Mouse (Mus musculus): ENCODE data around the gene Nsg2. TPM values are rescaled to one million over a fixed set of nuclear protein-coding genes. Genes with fewer than 3 reads are reported as not detected.

Nsg2 gene
- total RNA-seq, 2 experiments from 2014 or later, result 1.0 TPM

GRCm38 (mm10) chr11:32010663-32010970 lies 10.4 kb downstream of the Nsg2 start:
- intact Hi-C loops (cut with DNase I), result no loop called here
- DNase-seq (ENCODE audit: low spot score), result no peak

- DNase-seq (ENCODE audit: low spot score), result no peak
- intact Hi-C loops (cut with DNase I), result no loop called here
These were observed 11.8 kb downstream of the Nsg2 start for GRCm38 (mm10) chr11:32011867-32012603.

GRCm38 (mm10) chr11:32013014-32013427 lies 12.8 kb downstream of the Nsg2 start:
- intact Hi-C loops (cut with DNase I), result no loop called here

GRCm38 (mm10) chr11:32013561-32013960 lies 13.3 kb downstream of the Nsg2 start:
- intact Hi-C loops (cut with DNase I), result no loop called here
- DNase-seq (ENCODE audit: low spot score), result no peak

More at GRCm38 (mm10) chr11:32013014-32013427, 12.8 kb downstream of the Nsg2 start:
- no peak for DNase-seq (ENCODE audit: low spot score)

GRCm38 (mm10) chr11:32018201-32018600 lies 17.9 kb downstream of the Nsg2 start:
- no peak for DNase-seq (ENCODE audit: low spot score)
- intact Hi-C loops (cut with DNase I), result no loop called here

GRCm38 (mm10) chr11:32020031-32020965 lies 20.0 kb downstream of the Nsg2 start:
- no peak for DNase-seq (ENCODE audit: low spot score)
- intact Hi-C loops (cut with DNase I), result no loop called here

GRCm38 (mm10) chr11:32026634-32027033 lies 26.4 kb downstream of the Nsg2 start:
- intact Hi-C loops (cut with DNase I), result no loop called here
- DNase-seq (ENCODE audit: low spot score), result no peak

- intact Hi-C loops (cut with DNase I), result no loop called here
These were observed 27.4 kb downstream of the Nsg2 start for GRCm38 (mm10) chr11:32027474-32028342.

GRCm38 (mm10) chr11:32028605-32029004 lies 28.3 kb downstream of the Nsg2 start:
- DNase-seq (ENCODE audit: low spot score), result no peak
- intact Hi-C loops (cut with DNase I), result no loop called here

More at GRCm38 (mm10) chr11:32027474-32028342, 27.4 kb downstream of the Nsg2 start:
- no peak for DNase-seq (ENCODE audit: low spot score)

GRCm38 (mm10) chr11:32029356-32029755 lies 29.1 kb downstream of the Nsg2 start:
- intact Hi-C loops (cut with DNase I), result no loop called here
- no peak for DNase-seq (ENCODE audit: low spot score)

GRCm38 (mm10) chr11:32031396-32031795 lies 31.1 kb downstream of the Nsg2 start:
- intact Hi-C loops (cut with DNase I), result no loop called here
- no peak for DNase-seq (ENCODE audit: low spot score)

- intact Hi-C loops (cut with DNase I), result no loop called here
- no peak for DNase-seq (ENCODE audit: low spot score)
These were observed 31.8 kb downstream of the Nsg2 start for GRCm38 (mm10) chr11:32032053-32032452.

- no peak for DNase-seq (ENCODE audit: low spot score)
- intact Hi-C loops (cut with DNase I), result no loop called here
These were observed 35.6 kb downstream of the Nsg2 start for GRCm38 (mm10) chr11:32035831-32036230.

GRCm38 (mm10) chr11:32039656-32040055 lies 39.4 kb downstream of the Nsg2 start:
- intact Hi-C loops (cut with DNase I), result no loop called here
- no peak for DNase-seq (ENCODE audit: low spot score)

GRCm38 (mm10) chr11:32057389-32057788 lies 57.1 kb downstream of the Nsg2 start:
- DNase-seq (ENCODE audit: low spot score), result no peak
- intact Hi-C loops (cut with DNase I), result no loop called here

- intact Hi-C loops (cut with DNase I), result no loop called here
- DNase-seq (ENCODE audit: low spot score), result no peak
These were observed 57.6 kb downstream of the Nsg2 start for GRCm38 (mm10) chr11:32057861-32058260.

- intact Hi-C loops (cut with DNase I), result no loop called here
- DNase-seq (ENCODE audit: low spot score), result no peak
These were observed 60.8 kb downstream of the Nsg2 start for GRCm38 (mm10) chr11:32061020-32061419.

GRCm38 (mm10) chr11:32061874-32062273 lies 61.6 kb downstream of the Nsg2 start:
- no peak for DNase-seq (ENCODE audit: low spot score)
- intact Hi-C loops (cut with DNase I), result no loop called here

- no peak for DNase-seq (ENCODE audit: low spot score)
- intact Hi-C loops (cut with DNase I), result no loop called here
These were observed 63.7 kb downstream of the Nsg2 start for GRCm38 (mm10) chr11:32063775-32064510.

- no peak for DNase-seq (ENCODE audit: low spot score)
- intact Hi-C loops (cut with DNase I), result no loop called here
These were observed 64.2 kb downstream of the Nsg2 start for GRCm38 (mm10) chr11:32064511-32064862.
